Mouse (Mus musculus) embryonic facial prominence, embryonic 14.5 days (tissue): ENCODE results near the gene Ppp6r2. TPM values are rescaled to one million over a fixed set of nuclear protein-coding genes. Genes with fewer than 3 reads are reported as not detected.

Experiments
- ATAC-seq: fragments of 200-750 bp; cut with Nextera tagmentation; 2 replicates; pipeline ENCODE4 v1.8.0; 2017; ENCODE audit warnings: low read depth, moderate number of reproducible peaks, moderate TSS enrichment
- DNase-seq: peaks from one replicate; pipeline ENCODE4 v3.0.0-alpha.2; 2015; ENCODE audit warnings: low spot score
- H3K27ac ChIP-seq: fragments of 300-500 bp; sonication (generic); replicated peaks from 2 replicates; pipeline ENCODE4 v1.5.1; 2014; ENCODE audit warnings: low read depth, mild to moderate bottlenecking, low read length, moderate library complexity
- H3K27me3 ChIP-seq: fragments of 300-500 bp; sonication (generic); replicated peaks from 2 replicates; pipeline ENCODE4 v1.6.1; 2014; ENCODE audit warnings: low read length; ENCODE audit not compliant: control insufficient read depth, insufficient read depth
- H3K36me3 ChIP-seq: fragments of 300-500 bp; sonication (generic); 2 replicates; pipeline ENCODE4 v1.6.1; 2014; ENCODE audit warnings: low read length, mixed read lengths; ENCODE audit not compliant: control insufficient read depth, insufficient read depth
- H3K4me1 ChIP-seq: fragments of 300-500 bp; sonication (generic); 2 replicates; pipeline ENCODE4 v1.6.1; 2014; ENCODE audit warnings: antibody characterized with exemption, low read length; ENCODE audit not compliant: control insufficient read depth, insufficient read depth
- H3K4me2 ChIP-seq: fragments of 300-500 bp; sonication (generic); 2 replicates; pipeline ENCODE4 v1.6.1; 2014; ENCODE audit warnings: low read depth, mild to moderate bottlenecking, low read length, moderate library complexity, mixed read lengths
- H3K4me3 ChIP-seq: fragments of 300-500 bp; sonication (generic); 2 replicates; pipeline ENCODE4 v1.5.1; 2014; ENCODE audit warnings: low read depth, mild to moderate bottlenecking, low read length
- H3K9ac ChIP-seq: fragments of 300-500 bp; sonication (generic); 2 replicates; pipeline ENCODE4 v1.6.1; 2014; ENCODE audit warnings: low read depth, mild to moderate bottlenecking, low read length, moderate library complexity, mixed read lengths
- H3K9me3 ChIP-seq: fragments of 300-500 bp; sonication (generic); 2 replicates; pipeline ENCODE4 v1.6.1; 2016; ENCODE audit warnings: low read length; ENCODE audit not compliant: control insufficient read depth
- WGBS: fragments of 180-500 bp; shearing (Covaris S2); extraction: QIAGEN DNeasy Blood & Tissue Kit; methylation state at CpG from one replicate; pipeline ENCODE4 v1.1.7; 2014; 5-methylcytosine and 5-hydroxymethylcytosine counted together
- polyA plus RNA-seq: library from polyadenylated mRNA; unstranded; fragments of >200 nt; fragmentation: Nextera tagmentation; extraction: Ambion mirVana; gene quantifications from 2 replicates; pipeline ENCODE4 v1.2.1, GENCODE M21; 2014

The Ppp6r2 gene
- polyA plus RNA-seq, 1 experiment from 2014 or later: 27.3 TPM

DNA sequence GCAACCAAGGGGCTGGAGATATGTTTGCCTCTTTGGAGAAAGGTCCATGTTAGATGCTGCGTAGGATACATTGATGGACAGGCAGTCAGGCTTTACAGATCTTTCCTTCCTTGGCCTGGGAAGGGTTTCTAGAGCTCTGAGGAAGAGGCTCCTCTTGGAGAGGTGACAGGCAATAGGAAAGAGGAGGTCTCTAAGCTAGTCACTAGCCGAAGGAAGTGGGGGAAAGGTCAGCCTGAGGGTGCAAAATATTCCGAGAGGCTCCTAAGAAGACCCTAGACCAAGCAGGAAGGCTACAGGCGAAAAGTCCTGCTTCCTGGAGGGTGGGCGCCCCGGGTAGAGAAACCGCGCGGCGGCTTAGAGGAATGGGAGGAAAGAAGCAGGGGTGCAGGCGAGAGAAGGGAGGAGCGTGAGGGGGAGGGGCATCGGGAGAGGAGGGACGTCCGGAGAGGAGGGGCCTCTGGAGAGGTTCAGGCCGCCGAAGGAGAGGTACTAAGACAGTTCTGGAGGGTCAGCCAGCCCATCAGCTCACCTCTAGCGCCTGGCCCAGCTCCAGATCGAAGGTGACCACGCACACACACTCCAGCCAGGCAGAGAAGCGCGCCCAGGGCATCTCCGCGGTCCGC lies 15.6 kb upstream of the Ppp6r2 start:
- Histone ChIP-seq H3K27me3 (no peaks in the 10 kb centered on the region), H3K36me3 (no peaks in the 10 kb centered on the region), H3K9me3 (no peaks in the 10 kb centered on the region), H3K4me2 (peak overlapping the region; percentile 72), H3K27ac (peak overlapping the region; percentile 99), H3K4me1 (peaks cover 16% of the 10 kb centered on the region), H3K9ac (peak overlapping the region; percentile 96), H3K4me3 (peak overlapping the region; percentile 79)
- DNase-seq: peak; percentile 97
- ATAC-seq: peak; percentile 95
- WGBS: under 1% methylated on average over 24 of the region's 25 CpGs

DNA sequence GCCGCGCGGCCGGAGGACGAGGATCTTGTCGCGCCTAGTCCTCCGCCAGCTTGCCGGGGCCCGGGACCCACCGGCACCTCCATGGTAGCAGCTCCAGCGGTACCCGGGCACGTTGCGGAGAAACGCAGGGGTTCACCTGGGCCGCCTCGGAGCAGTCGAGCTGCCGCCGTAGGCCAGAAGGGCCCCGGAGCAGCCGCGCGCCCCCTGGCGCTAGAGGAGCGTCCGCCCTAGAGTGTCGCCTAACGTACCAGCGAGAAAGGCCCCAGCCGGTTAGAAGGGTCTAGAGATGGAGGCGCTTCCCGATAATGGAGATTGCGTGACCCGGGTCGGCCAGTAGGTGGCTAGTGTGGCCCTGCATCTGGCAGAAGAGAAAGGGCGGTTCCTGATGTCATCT lies 15.0 kb upstream of the Ppp6r2 start, which contains the start of gene Dennd6b:
Gene Dennd6b (minus strand): TSS at position 184 of the 394 bp plus-strand sequence.
- DNase-seq: peak; percentile 98
- H3K36me3 ChIP-seq: no peaks in the 10 kb centered on the region
- H3K4me3 ChIP-seq: peak within 1 kb of the TSS; percentile 79
- H3K9me3 ChIP-seq: no peaks in the 10 kb centered on the region
- 0% methylated on average over 23 of the region's 38 CpGs for WGBS
- peak; percentile 99 for ATAC-seq
- H3K27me3 ChIP-seq: no peaks in the 10 kb centered on the region
- H3K4me1 ChIP-seq: peaks cover 16% of the 10 kb centered on the region
- peak within 1 kb of the TSS; percentile 72 for H3K4me2 ChIP-seq
- H3K9ac ChIP-seq: peak within 1 kb of the TSS; percentile 96
- H3K27ac ChIP-seq: peak within 1 kb of the TSS; percentile 99

- peak overlapping the region; percentile 99 for H3K27ac ChIP-seq
- H3K4me1 ChIP-seq: peaks cover 16% of the 10 kb centered on the region
- no peak for DNase-seq
- H3K9me3 ChIP-seq: no peaks in the 10 kb centered on the region
- 70% methylated on average over 15 of the region's 15 CpGs for WGBS
- H3K4me2 ChIP-seq: peak overlapping the region; percentile 72
- H3K4me3 ChIP-seq: peak overlapping the region; percentile 79
- H3K9ac ChIP-seq: peak overlapping the region; percentile 96
- ATAC-seq: no peak
- no peaks in the 10 kb centered on the region for H3K27me3 ChIP-seq
- H3K36me3 ChIP-seq: no peaks in the 10 kb centered on the region
These were observed 14.3 kb upstream of the Ppp6r2 start for GRCm38 (mm10) chr15:89197056-89197455.

DNA sequence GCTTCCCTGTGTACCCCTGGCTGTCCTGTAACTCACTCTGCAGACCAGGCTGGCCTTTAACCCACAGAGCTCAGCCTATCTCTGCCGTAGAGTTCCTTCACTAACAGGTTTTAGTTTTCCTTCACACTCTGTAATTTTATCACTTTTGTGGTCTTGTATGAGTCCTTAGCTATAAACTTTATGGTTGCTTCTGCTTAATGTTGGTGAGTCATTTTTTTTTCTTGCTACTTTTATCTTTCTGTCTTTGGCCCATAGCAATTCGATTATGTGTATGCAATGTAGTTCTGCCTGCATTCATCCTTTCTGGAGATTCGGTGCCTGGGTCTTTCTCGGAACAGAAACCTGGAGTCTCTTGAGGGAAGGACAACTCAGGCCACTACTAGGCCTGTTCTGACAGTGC lies 3.9 kb upstream of the Ppp6r2 start:
- no peak overlapping the region for H3K4me3 ChIP-seq
- ATAC-seq: no peak
- WGBS: 78% methylated on average over 4 of the region's 4 CpGs

GRCm38 (mm10) chr15:89209886-89210761 lies 1.2 kb upstream of the Ppp6r2 start:
- 0 out of 2 replicates have a peak, but pooled peaks have one; percentile 24 for ATAC-seq
- peak; percentile 87 for DNase-seq
- H3K36me3 ChIP-seq: no peaks in the 10 kb centered on the region
- peaks cover 8% of the 10 kb centered on the region; the same call in 1 of the 2 replicates for H3K4me1 ChIP-seq
- no peaks in the 10 kb centered on the region for H3K27me3 ChIP-seq
- H3K27ac ChIP-seq: peak overlapping the region; percentile 79
- 14% methylated on average over 22 of the region's 22 CpGs for whole genome bisulfite sequencing
- peak overlapping the region; percentile 56 for H3K4me2 ChIP-seq
- H3K4me3 ChIP-seq: peak overlapping the region; percentile 36
- H3K9me3 ChIP-seq: no peaks in the 10 kb centered on the region
- peak overlapping the region; percentile 58 for H3K9ac ChIP-seq

More for the DNA sequence above, 3.9 kb upstream of the Ppp6r2 start:
- Histone ChIP-seq H3K27ac (no peak overlapping the region), H3K9ac (no peak overlapping the region), H3K9me3 (peaks cover 12% of the 10 kb centered on the region), H3K36me3 (no peaks in the 10 kb centered on the region), H3K4me2 (no peak overlapping the region), H3K27me3 (no peaks in the 10 kb centered on the region), H3K4me1 (peaks cover 2% of the 10 kb centered on the region; the same call in 1 of the 2 replicates)
- DNase-seq: no peak

DNA sequence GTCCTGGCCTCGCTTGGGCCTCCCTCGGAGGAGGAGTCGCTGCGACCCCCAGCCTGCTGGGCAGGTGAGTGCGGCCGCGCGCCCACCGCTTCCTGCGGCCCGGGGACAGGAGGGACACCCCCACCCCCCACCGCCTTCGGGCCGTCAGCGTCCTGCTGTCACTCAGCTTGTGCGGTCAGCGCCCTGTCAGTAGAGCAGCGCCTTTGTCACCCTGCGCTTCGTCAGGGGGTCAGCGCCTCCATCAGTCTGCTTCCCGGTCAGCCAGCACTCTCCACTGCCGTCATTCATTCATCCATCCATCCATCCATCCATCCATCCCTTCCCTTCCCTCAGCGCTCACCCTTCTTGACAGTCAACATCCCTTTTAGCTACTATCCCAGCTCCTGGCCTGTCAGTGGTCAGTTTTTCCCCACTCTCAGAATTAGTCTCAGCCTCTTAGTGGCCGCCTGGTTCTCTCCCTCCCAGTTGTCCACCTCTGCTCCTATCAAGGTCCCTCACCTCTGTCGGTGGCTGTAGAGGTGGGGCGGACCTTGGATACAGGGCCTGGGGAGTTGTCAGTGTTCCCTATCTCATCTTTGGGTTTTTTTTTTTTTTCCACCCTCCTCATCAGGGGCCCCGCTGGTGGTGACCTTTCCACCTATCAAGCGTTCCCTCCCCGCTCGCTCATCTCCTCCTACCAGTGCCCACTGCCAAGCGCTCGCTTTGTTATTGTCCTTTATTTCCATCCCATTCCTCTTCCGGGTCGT lies 536 bp downstream of the Ppp6r2 start:
- peak; percentile 9 for DNase-seq
- Histone ChIP-seq H3K4me1 (peaks cover 8% of the 10 kb centered on the region; the same call in 1 of the 2 replicates), H3K36me3 (peaks cover 14% of the 10 kb centered on the region), H3K27me3 (no peaks in the 10 kb centered on the region), H3K9ac (peak overlapping the region; percentile 96), H3K27ac (peak overlapping the region; percentile 79), H3K4me2 (peak overlapping the region; percentile 66), H3K9me3 (0 out of 2 replicates have a peak, but pooled peaks cover 4% of the 10 kb centered on the region), H3K4me3 (peak overlapping the region; percentile 97)
- ATAC-seq: peak; percentile 8
- 3% methylated on average over 19 of the region's 35 CpGs for whole genome bisulfite sequencing

- Histone ChIP-seq H3K36me3 (peaks cover 15% of the 10 kb centered on the region), H3K27ac (no peak overlapping the region), H3K4me1 (peaks cover 8% of the 10 kb centered on the region; the same call in 1 of the 2 replicates), H3K9me3 (0 out of 2 replicates have a peak, but pooled peaks cover 4% of the 10 kb centered on the region), H3K4me3 (peak overlapping the region; percentile 97), H3K27me3 (no peaks in the 10 kb centered on the region), H3K9ac (peak overlapping the region; percentile 96), H3K4me2 (peak overlapping the region; percentile 66)
- DNase-seq (no peak), ATAC-seq (no peak)
- 52% methylated on average over 6 of the region's 6 CpGs for WGBS
These were observed 1.1 kb downstream of the Ppp6r2 start for GRCm38 (mm10) chr15:89212495-89212894.

GRCm38 (mm10) chr15:89213517-89213916 lies 2.2 kb downstream of the Ppp6r2 start:
- H3K4me2 ChIP-seq: no peak overlapping the region
- peaks cover 8% of the 10 kb centered on the region; the same call in 1 of the 2 replicates for H3K4me1 ChIP-seq
- DNase-seq (no peak), ATAC-seq (no peak)
- no peak overlapping the region for H3K27ac ChIP-seq
- no peak overlapping the region for H3K9ac ChIP-seq
- WGBS: 89% methylated on average over 3 of the region's 3 CpGs
- H3K27me3 ChIP-seq: no peaks in the 10 kb centered on the region
- 0 out of 2 replicates have a peak, but pooled peaks cover 4% of the 10 kb centered on the region for H3K9me3 ChIP-seq
- peaks cover 15% of the 10 kb centered on the region for H3K36me3 ChIP-seq
- H3K4me3 ChIP-seq: no peak overlapping the region
